Mouse (Mus musculus) lung, postnatal 10 days (tissue): ENCODE data around the gene Prkag2.

ENCODE experiments used
- DNase-seq: peaks from one replicate; pipeline ENCODE4 v3.0.0; 2021

Gene Prkag2

GRCm38 (mm10) chr5:25100516-25101125, at the start of gene Prkag2:
Prkag2 (minus strand) TSS chr5:25100642.
- peak; percentile 81 for DNase-seq

DNA sequence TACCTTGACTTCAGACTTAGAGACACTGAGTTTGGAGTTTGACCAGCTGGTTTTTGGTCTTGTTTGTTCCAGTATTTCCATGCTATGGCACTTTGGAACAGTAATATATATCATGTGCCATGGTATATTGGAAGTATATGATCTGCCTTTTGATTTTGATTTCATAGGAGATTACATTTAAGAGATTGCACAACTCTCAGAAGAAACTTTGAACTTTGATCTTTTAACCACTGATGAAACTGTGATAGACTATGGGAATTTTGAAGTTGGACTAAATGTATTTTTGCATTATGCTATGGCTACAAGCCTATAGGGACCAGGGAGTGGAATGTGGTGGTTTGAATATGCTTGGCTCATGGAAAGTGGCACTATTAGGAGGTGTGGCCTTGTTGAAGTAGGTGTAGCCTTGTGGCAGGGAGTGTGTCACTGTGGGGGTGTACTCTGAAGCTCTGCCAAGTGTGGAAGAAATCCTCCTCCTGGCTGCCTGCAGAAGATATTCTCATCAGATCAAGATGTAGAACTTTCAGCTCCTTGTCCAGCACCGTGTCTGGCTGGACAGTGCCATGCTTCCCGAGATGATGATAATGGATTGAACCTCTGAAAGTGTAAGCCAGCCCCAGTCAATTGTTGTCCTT, 49.0 kb upstream of the Prkag2 start:
- DNase-seq = no peak

- no peak for DNase-seq
Observed at GRCm38 (mm10) chr5:25146705-25147104, 46.3 kb upstream of the Prkag2 start.

DNA sequence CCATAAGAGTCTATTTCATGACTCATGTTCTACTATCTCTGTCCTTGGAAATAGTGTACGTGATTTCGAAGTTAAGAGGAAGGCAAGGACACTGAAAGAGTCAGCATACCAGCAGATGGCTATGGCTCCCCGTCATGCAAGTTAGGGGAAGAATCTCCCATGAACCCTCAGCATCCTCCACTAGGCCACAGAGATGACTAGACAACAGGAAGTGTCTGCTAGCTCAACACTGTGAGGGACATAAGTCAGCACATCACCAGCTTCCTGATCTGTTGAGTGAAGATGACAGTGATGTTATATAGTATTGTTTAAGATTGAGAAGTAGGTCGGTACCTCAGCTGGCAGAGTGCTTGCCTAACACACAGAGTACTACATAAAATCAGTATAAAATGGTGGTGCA, 27.4 kb upstream of the Prkag2 start:
- DNase-seq = no peak

DNA sequence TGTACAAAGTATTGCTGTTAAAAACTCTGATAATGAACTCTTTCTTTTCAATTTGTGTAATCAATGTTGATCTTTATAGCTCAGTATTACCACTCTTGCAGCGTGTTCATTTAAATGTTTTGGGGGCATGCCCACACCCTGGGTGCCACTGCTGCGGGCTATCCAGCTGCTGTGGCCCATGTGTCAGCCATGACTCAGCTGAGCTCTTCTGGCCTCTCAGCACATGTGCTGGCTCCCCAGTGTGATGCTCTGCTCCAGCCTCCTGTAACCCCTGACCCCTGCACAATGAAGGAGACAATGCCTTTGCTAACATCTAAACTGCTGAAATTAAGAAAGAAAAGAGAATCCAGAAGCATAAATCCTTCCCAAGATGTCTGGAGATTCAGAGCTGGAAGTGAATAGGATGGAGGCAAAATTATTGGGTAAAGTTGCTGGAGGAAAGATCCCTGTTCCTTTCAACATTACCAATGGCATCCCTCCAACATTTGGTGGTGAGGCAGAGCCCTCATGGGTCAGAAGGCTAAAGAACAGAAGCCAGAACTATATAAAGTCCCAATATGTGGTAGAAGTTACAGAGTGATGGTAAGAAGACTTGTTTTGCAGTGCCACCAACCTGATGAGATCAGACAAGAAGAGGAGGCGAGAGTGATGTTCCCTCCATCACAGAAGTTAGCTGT, 25.6 kb upstream of the Prkag2 start:
- no peak for DNase-seq

- DNase-seq = no peak
Observed at GRCm38 (mm10) chr5:25122534-25122933, 22.1 kb upstream of the Prkag2 start.

DNA sequence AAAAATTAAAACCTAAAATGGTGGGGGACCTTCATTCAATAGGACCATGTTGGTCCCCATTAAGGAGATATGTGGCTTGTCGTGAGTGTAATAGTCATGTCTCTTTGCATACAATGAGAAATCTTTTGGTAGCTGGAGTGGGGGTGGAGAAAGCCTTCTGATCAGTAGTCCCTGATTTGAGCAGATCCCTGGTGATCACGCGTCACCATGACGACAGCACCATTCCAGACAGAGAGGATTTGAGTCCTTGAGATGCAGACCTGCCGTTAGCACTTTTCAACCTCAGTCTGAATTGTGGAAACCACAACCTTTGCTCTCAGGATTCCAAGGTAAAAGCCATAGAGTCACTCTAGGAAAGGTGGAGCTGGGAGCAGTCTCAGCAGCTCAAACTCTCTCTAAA, 18.7 kb upstream of the Prkag2 start:
- DNase-seq = no peak

DNA sequence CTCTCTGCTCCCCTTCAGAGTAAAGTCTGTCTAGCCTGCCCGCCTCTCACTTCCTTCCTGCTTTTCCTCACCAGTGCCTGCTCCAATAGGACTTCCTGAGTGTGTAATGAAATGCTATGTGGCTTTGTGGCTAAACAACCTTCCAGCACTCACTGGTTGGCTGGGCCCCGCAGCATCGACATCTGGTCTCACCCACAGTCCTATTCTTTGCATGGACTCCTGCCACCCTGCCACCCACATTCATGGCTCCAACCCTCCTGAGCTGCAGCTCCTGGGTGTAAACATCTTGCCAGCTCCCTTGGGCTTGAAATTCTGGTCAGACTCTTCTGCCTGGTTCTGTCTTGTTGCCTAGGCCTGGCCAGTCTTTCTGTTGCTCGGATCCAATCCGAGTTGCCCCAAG, 15.6 kb upstream of the Prkag2 start:
- DNase-seq = no peak

GRCm38 (mm10) chr5:25115216-25115615, 14.8 kb upstream of the Prkag2 start:
- no peak for DNase-seq

- no peak for DNase-seq
Observed at GRCm38 (mm10) chr5:25114110-25114509, 13.7 kb upstream of the Prkag2 start.

DNA sequence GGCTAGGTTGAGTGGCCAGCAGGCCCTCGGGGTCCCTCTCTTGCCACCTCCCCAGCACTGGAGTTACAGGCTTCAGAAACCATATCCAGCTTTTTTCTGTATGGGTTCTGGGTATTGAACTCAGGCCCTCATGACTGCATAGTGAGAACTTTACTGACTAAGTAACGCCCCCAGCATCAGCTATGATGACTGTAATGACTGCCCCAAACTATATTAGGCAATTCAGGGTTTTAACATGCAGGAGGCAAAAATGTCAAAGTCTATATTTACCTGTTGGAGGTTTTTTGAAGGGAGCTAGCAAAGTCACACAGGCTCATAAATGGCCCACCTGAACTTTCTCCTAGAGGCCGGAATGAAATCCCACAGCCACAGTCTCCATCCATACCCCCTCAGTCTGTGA, 9.9 kb upstream of the Prkag2 start:
- DNase-seq = no peak

- no peak for DNase-seq
Observed at GRCm38 (mm10) chr5:25105748-25106147, 5.3 kb upstream of the Prkag2 start.

- DNase-seq = peak; percentile 73
Observed at GRCm38 (mm10) chr5:25101126-25101523, 683 bp upstream of the Prkag2 start.

DNA sequence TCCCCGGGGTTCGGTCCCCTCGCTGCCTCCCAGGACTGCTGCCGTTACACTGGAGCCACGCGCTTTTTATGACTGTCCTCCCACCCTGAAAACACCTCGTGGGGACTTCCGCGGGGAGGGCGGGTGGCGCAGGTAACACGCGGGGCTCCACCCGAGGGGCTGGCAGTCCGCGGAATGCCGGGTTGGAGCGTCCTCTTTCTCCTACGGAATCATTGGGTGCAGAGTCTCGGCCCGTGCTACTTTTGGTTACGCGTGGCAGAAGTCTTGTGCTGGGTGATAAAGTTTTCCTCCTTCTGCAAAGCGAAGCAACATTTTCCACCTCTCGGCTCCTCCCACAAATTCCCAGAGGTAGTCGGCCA, 306 bp downstream of the Prkag2 start:
- DNase-seq = peak; percentile 30

DNA sequence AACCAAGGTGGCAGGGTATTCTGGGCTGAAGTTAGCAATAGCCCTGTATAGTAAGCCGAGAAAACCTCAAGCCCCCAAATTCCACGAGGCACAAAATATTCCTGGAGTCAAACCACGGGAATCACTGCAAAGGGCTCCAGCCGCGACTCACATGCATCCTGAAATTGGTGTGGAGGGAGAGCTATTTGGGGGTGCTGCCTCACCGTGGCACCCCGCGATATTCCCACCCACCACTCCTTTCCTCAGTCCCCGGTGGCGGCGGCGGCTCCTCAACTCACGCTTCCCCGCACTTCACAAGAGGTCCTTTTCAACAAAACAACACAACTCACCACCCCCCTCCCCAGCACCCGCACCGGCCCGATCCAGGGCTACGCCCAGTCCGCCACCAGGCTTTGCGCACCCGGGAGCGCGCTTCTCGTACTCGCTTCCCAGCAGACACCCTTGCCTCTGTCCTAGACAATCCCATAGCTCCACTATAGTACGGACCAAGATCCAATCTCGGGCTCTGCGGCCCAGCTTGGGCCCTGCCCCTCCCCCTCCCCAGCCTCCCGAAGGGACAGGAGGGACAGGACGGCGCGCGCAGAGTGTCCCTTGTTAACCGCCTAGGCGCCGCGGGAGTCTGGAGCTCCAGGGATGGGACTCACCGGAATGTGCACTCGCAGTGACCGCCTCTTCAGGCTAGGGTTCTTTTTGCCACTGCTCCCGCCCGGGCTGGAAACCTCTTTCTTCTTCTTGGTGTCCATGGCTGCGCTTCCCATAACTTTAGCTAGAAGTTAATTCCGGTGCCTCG, 880 bp downstream of the Prkag2 start:
- peak; percentile 78 for DNase-seq

GRCm38 (mm10) chr5:25097891-25098290, 2.6 kb downstream of the Prkag2 start:
- DNase-seq = no peak

DNA sequence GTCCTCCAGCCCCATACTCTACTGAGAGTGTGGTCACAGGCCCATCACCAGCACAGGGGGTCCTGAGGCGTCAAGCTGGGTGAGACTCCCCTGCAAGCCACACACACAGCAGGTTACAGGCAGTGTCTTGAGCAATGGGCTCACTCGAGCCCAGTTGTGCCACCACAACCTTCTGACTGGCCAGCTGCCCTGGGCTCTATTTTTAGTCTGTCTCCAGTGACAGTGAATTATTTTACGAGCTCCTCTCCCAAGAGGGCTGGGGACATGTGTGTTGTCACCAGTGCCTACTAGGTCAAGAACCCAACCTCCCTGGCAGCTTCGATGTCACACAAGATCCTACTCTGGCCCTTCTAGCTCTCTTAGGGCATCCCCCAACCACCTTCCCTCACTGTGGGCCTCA, 4.0 kb downstream of the Prkag2 start:
- no peak for DNase-seq

- no peak for DNase-seq
Observed at GRCm38 (mm10) chr5:25092630-25093245, 7.7 kb downstream of the Prkag2 start.

DNA sequence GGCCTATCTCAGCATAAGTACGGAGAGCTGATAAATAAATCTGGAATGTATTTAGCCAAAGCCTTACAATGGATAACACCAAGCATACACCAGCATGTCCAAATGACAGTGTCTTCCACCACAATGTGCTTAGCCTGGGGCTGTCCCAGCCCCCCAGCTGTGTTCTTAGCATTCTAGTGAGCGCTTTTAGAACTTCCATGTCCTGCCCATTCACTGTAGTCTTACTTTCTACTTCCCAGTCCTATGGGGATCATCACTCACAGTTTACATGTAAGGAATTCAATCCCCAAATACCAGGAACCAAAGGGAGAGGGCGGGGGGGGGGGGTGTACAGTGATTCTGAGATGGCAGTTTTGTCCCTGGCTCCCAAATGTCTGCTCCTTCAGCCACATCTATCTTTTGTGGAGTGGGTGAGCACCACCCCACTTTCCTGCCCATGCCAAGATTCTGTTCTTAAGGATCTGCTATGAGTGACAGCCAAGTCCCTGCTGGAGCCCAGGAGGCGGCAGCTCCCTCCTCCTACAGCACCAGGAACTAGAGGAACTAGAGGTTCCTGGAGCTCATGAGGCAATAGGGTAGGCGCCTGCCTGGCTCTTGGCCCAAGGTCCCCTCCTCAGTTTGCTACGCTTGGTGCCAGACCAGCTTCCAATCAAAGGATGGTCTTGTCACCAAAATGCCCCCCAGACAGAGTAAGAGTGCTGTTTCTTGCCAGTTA, 11.0 kb downstream of the Prkag2 start:
- peak; percentile 47 for DNase-seq

DNA sequence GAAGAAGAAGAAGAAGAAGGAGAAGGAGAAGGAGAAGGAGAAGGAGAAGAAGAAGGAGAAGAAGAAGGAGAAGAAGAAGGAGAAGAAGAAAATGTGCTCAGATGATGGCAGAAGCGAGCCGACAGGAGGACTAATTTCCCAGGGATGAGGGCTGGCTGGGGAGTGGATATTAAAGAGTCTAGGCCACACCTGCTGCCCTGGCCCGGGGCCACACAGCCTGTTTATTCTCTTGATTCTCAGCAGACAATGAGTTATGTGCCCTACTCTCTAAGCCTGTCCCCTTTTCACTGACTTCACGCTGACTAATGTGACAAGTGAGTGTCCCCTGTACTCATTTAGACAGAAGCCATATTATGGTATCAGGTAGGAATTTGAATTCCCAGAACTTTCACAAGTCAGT, 11.8 kb downstream of the Prkag2 start:
- DNase-seq = no peak

DNA sequence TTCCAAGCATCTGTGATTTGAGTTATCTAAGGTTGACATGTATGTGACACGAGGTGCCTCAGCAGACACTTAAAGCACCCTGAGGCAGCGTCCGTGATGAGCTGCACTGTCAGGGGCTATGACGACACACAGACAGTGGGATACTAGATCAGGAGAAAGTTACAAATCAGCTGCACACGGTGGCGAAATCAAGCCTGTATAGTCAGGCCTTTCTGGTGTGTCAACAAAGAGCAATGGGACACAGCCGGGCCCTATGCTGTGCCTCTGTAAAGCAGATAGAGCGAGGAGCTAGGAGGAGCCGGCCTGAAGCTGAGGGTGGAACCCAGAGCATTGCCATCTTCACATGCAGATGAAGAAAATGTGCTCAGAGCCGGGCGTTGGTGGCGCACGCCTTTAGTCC, 12.3 kb downstream of the Prkag2 start:
- DNase-seq = no peak

GRCm38 (mm10) chr5:25087064-25087463, 13.4 kb downstream of the Prkag2 start:
- DNase-seq = no peak

- peak; percentile 89 for DNase-seq
Observed at GRCm38 (mm10) chr5:25086234-25086633, 14.2 kb downstream of the Prkag2 start.
